Mouse (Mus musculus): Measurements from ENCODE around the gene Srrm4. TPM values are rescaled to one million over a fixed set of nuclear protein-coding genes. Genes with fewer than 3 reads are reported as not detected.

The Srrm4 gene
- polyA plus RNA-seq, 1 experiment from 2014 or later = 0.45 TPM

GRCm38 (mm10) chr5:116552584-116552983 lies 39.0 kb downstream of the Srrm4 start:
- no peak for ATAC-seq (ENCODE audit: low FRiP score, low TSS enrichment)

GRCm38 (mm10) chr5:116545746-116546145 lies 45.9 kb downstream of the Srrm4 start:
- Histone ChIP-seq H3K9ac (ENCODE audit: low read length) (no peak overlapping the region), H3K4me2 (replicated peaks; ENCODE audit: low read depth) (no peak overlapping the region), H3K36me3 (ENCODE audit: control insufficient read depth, insufficient read depth, low read length) (no peaks in the 10 kb centered on the region), H3K4me3 (ENCODE audit: low read depth, low read length) (no peak overlapping the region), H3K9me3 (ENCODE audit: control insufficient read depth, low read length) (no peaks in the 10 kb centered on the region), H3K27ac (replicated peaks) (no peak overlapping the region), H3K4me1 (replicated peaks; ENCODE audit: control insufficient read depth, insufficient read depth) (no peaks in the 10 kb centered on the region), H3K27me3 (ENCODE audit: control insufficient read depth, insufficient read depth, low read length) (no peaks in the 10 kb centered on the region)
- no peak for DNase-seq (ENCODE audit: low spot score)
- 35% methylated on average over 11 of the region's 11 CpGs for WGBS
- ATAC-seq (ENCODE audit: low FRiP score, low TSS enrichment) = no peak
- TF ChIP-seq CTCF (IDR thresholded peaks at IDR 0.05; ENCODE audit: low read depth) (no peak), EP300 (optimal IDR thresholded peaks at IDR 0.05) (no peak)

More at GRCm38 (mm10) chr5:116552584-116552983, 39.0 kb downstream of the Srrm4 start:
- no peak overlapping the region for H3K4me3 ChIP-seq (ENCODE audit: low read depth, low read length)
- TF ChIP-seq CTCF (IDR thresholded peaks at IDR 0.05; ENCODE audit: low read depth) (no peak), EP300 (optimal IDR thresholded peaks at IDR 0.05) (no peak)
- no peak overlapping the region for H3K27ac ChIP-seq (replicated peaks)
- H3K4me1 ChIP-seq (replicated peaks; ENCODE audit: control insufficient read depth, insufficient read depth) = no peaks in the 10 kb centered on the region
- H3K9me3 ChIP-seq (ENCODE audit: control insufficient read depth, low read length) = no peaks in the 10 kb centered on the region
- H3K36me3 ChIP-seq (ENCODE audit: control insufficient read depth, insufficient read depth, low read length) = no peaks in the 10 kb centered on the region
- DNase-seq (ENCODE audit: low spot score) = no peak
- H3K9ac ChIP-seq (ENCODE audit: low read length) = no peak overlapping the region
- H3K27me3 ChIP-seq (ENCODE audit: control insufficient read depth, insufficient read depth, low read length) = no peaks in the 10 kb centered on the region
- H3K4me2 ChIP-seq (replicated peaks; ENCODE audit: low read depth) = no peak overlapping the region

- TF ChIP-seq CTCF (IDR thresholded peaks at IDR 0.05; ENCODE audit: low read depth) (peak; percentile 34), EP300 (optimal IDR thresholded peaks at IDR 0.05) (no peak)
- Histone ChIP-seq H3K27ac (replicated peaks) (no peak overlapping the region), H3K4me3 (ENCODE audit: low read depth, low read length) (no peak overlapping the region), H3K9ac (ENCODE audit: low read length) (no peak overlapping the region), H3K4me1 (replicated peaks; ENCODE audit: control insufficient read depth, insufficient read depth) (no peaks in the 10 kb centered on the region), H3K36me3 (ENCODE audit: control insufficient read depth, insufficient read depth, low read length) (no peaks in the 10 kb centered on the region), H3K4me2 (replicated peaks; ENCODE audit: low read depth) (no peak overlapping the region), H3K9me3 (ENCODE audit: control insufficient read depth, low read length) (no peaks in the 10 kb centered on the region), H3K27me3 (ENCODE audit: control insufficient read depth, insufficient read depth, low read length) (no peaks in the 10 kb centered on the region)
- ATAC-seq (ENCODE audit: low FRiP score, low TSS enrichment) (no peak), DNase-seq (ENCODE audit: low spot score) (no peak)
- 48% methylated on average over 7 of the region's 7 CpGs for WGBS
These were observed 49.3 kb downstream of the Srrm4 start for GRCm38 (mm10) chr5:116542317-116542716.

- H3K9ac ChIP-seq (ENCODE audit: low read length) = no peak overlapping the region
- no peaks in the 10 kb centered on the region for H3K9me3 ChIP-seq (ENCODE audit: control insufficient read depth, low read length)
- 78% methylated on average over 3 of the region's 3 CpGs for WGBS
- DNase-seq (ENCODE audit: low spot score) = no peak
- no peak overlapping the region for H3K4me2 ChIP-seq (replicated peaks; ENCODE audit: low read depth)
- ATAC-seq (ENCODE audit: low FRiP score, low TSS enrichment) = no peak
- H3K27me3 ChIP-seq (ENCODE audit: control insufficient read depth, insufficient read depth, low read length) = no peaks in the 10 kb centered on the region
- no peak overlapping the region for H3K27ac ChIP-seq (replicated peaks)
- TF ChIP-seq CTCF (IDR thresholded peaks at IDR 0.05; ENCODE audit: low read depth) (peak; percentile 37), EP300 (optimal IDR thresholded peaks at IDR 0.05) (no peak)
- H3K4me3 ChIP-seq (ENCODE audit: low read depth, low read length) = no peak overlapping the region
- H3K4me1 ChIP-seq (replicated peaks; ENCODE audit: control insufficient read depth, insufficient read depth) = no peaks in the 10 kb centered on the region
- no peaks in the 10 kb centered on the region for H3K36me3 ChIP-seq (ENCODE audit: control insufficient read depth, insufficient read depth, low read length)
These were observed 50.5 kb downstream of the Srrm4 start for GRCm38 (mm10) chr5:116541128-116541527.

- DNase-seq (ENCODE audit: low spot score) (no peak), ATAC-seq (ENCODE audit: low FRiP score, low TSS enrichment) (no peak)
- Histone ChIP-seq H3K9ac (ENCODE audit: low read length) (no peak overlapping the region), H3K36me3 (ENCODE audit: control insufficient read depth, insufficient read depth, low read length) (no peaks in the 10 kb centered on the region), H3K4me3 (ENCODE audit: low read depth, low read length) (no peak overlapping the region), H3K27ac (replicated peaks) (no peak overlapping the region), H3K4me2 (replicated peaks; ENCODE audit: low read depth) (no peak overlapping the region), H3K27me3 (ENCODE audit: control insufficient read depth, insufficient read depth, low read length) (no peaks in the 10 kb centered on the region), H3K4me1 (replicated peaks; ENCODE audit: control insufficient read depth, insufficient read depth) (no peaks in the 10 kb centered on the region), H3K9me3 (ENCODE audit: control insufficient read depth, low read length) (no peaks in the 10 kb centered on the region)
- WGBS = 62% methylated on average over 3 of the region's 3 CpGs
- no peak for TF ChIP-seq CTCF (IDR thresholded peaks at IDR 0.05; ENCODE audit: low read depth)
These were observed 52.3 kb downstream of the Srrm4 start for GRCm38 (mm10) chr5:116539360-116539759.

GRCm38 (mm10) chr5:116538491-116538890 lies 53.1 kb downstream of the Srrm4 start:
- Histone ChIP-seq H3K4me2 (replicated peaks; ENCODE audit: low read depth) (no peak overlapping the region), H3K27me3 (ENCODE audit: control insufficient read depth, insufficient read depth, low read length) (no peaks in the 10 kb centered on the region), H3K36me3 (ENCODE audit: control insufficient read depth, insufficient read depth, low read length) (no peaks in the 10 kb centered on the region), H3K4me3 (ENCODE audit: low read depth, low read length) (no peak overlapping the region), H3K9ac (ENCODE audit: low read length) (no peak overlapping the region), H3K9me3 (ENCODE audit: control insufficient read depth, low read length) (no peaks in the 10 kb centered on the region), H3K27ac (replicated peaks) (no peak overlapping the region), H3K4me1 (replicated peaks; ENCODE audit: control insufficient read depth, insufficient read depth) (no peaks in the 10 kb centered on the region)
- no peak for ATAC-seq (ENCODE audit: low FRiP score, low TSS enrichment)
- no peak for DNase-seq (ENCODE audit: low spot score)
- TF ChIP-seq CTCF (IDR thresholded peaks at IDR 0.05; ENCODE audit: low read depth) (peak; percentile 37; the same call in 1 of the 2 replicates), EP300 (optimal IDR thresholded peaks at IDR 0.05) (no peak)
- 68% methylated on average over 3 of the region's 3 CpGs for WGBS
